8 mouse cellular contexts compared by ENCODE assay signal in the genomic region with DNA sequence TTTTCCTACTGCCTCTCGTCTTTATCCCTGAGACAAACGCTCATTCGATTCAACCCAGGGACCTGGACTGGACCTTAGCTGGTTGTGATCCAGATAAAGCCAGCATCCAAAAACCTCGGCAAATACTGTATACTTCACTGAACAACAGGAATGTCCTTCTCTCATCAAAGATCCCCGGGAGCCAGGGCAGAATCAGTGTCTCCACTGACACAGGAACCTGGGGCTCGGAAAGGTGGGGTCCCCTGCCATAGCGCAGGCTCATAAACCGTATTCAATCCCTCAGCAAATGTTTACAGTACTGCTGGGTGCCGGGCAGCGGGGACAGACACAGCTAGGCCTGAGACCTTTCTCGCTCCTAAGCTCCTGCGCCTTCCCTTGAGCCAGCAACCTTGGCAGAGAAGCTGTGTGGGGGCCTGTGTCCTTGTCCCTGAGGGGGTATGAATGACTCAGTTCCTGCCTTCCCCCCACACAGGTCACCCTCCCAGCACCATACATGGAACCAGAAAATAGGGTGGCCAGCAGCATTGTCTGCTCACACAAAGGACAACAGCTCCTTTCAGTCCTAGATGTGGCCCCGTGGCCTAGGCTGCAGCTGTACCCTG. TPM values are rescaled to one million over a fixed set of nuclear protein-coding genes. Genes with fewer than 3 reads are reported as not detected.
A peak's percentile ranks its signal among the peaks of the same experiment; 100 is the strongest.
DNase-seq lines count a peak whose midpoint lies in the region; ATAC-seq and TF ChIP-seq lines count a peak whose summit lies in the region.

No protein-coding gene starts in this region.

- peak overlapping the region; percentile 36 for H3K9ac ChIP-seq in heart, embryonic 16.5 days (ENCODE audit: low read length)
- H3K9ac ChIP-seq in heart, postnatal 0 days (replicated peaks; ENCODE audit: low read depth, low read length), result no peak overlapping the region
- H3K9ac ChIP-seq in limb, embryonic 15.5 days, result no peak overlapping the region

- intact Hi-C loops in heart, postnatal 14 days (cut with DNase I), result no loop called here

- no peaks in the 10 kb centered on the region for H3K27me3 ChIP-seq in heart, embryonic 16.5 days (ENCODE audit: control insufficient read depth, insufficient read depth, low read length)
- no peaks in the 10 kb centered on the region for H3K27me3 ChIP-seq in heart, postnatal 0 days (ENCODE audit: control insufficient read depth, insufficient read depth, low read length)
- no peaks in the 10 kb centered on the region for H3K27me3 ChIP-seq in limb, embryonic 15.5 days

- no peak overlapping the region for H3K4me3 ChIP-seq in heart, embryonic 16.5 days (ENCODE audit: low read length)
- H3K4me3 ChIP-seq in heart, postnatal 0 days (ENCODE audit: low read depth, low read length), result no peak overlapping the region
- no peak overlapping the region for H3K4me3 ChIP-seq in limb, embryonic 15.5 days

- no peak for ATAC-seq in heart, embryonic 16.5 days (replicated peaks; ENCODE audit: extremely low read depth, insufficient read depth, low FRiP score)
- peak; percentile 57; the same call in 1 of the 2 replicates for ATAC-seq in heart, postnatal 0 days (ENCODE audit: insufficient read depth, low read depth)
- no peak for ATAC-seq in limb, embryonic 15.5 days (ENCODE audit: insufficient number of reproducible peaks, low FRiP score, low TSS enrichment, low read depth)

- peaks cover 4% of the 10 kb centered on the region; the same call in 1 of the 2 replicates for H3K36me3 ChIP-seq in heart, embryonic 16.5 days (ENCODE audit: control insufficient read depth, insufficient read depth)
- H3K36me3 ChIP-seq in heart, postnatal 0 days (replicated peaks; ENCODE audit: control insufficient read depth, insufficient read depth, low read length), result 0 out of 2 replicates have a peak, but pooled peaks cover 3% of the 10 kb centered on the region
- peaks cover 69% of the 10 kb centered on the region for H3K36me3 ChIP-seq in limb, embryonic 15.5 days

- WGBS in heart, embryonic 16.5 days, result 75% methylated on average over 13 of the region's 13 CpGs
- 64% methylated on average over 13 of the region's 13 CpGs for WGBS in heart, postnatal 0 days
- 78% methylated on average over 13 of the region's 13 CpGs for WGBS in limb, embryonic 15.5 days

- H3K4me1 ChIP-seq in heart, embryonic 16.5 days (ENCODE audit: control insufficient read depth, insufficient read depth, low read length), result no peaks in the 10 kb centered on the region
- H3K4me1 ChIP-seq in heart, postnatal 0 days (ENCODE audit: control insufficient read depth, insufficient read depth), result no peaks in the 10 kb centered on the region
- peaks cover 5% of the 10 kb centered on the region; the same call in 1 of the 2 replicates for H3K4me1 ChIP-seq in limb, embryonic 15.5 days

- no peak for TF ChIP-seq CTCF in heart, postnatal 0 days (IDR thresholded peaks at IDR 0.05; ENCODE audit: low read depth)

- DNase-seq in heart, postnatal 14 days, result no peak
- DNase-seq in adrenal gland, adult 2 months, result peak; percentile 88
- DNase-seq in heart, postnatal 0 days (ENCODE audit: low spot score), result no peak
- no peak for DNase-seq in cerebellum, adult 9-11 months
- DNase-seq in MN1 (ENCODE audit: low spot score), result no peak
- no peak for DNase-seq in lung, postnatal 10 days

- H3K9me3 ChIP-seq in heart, embryonic 16.5 days (replicated peaks; ENCODE audit: control insufficient read depth, low read length), result no peaks in the 10 kb centered on the region
- H3K9me3 ChIP-seq in heart, postnatal 0 days (replicated peaks; ENCODE audit: control insufficient read depth, low read length), result no peaks in the 10 kb centered on the region
- no peaks in the 10 kb centered on the region for H3K9me3 ChIP-seq in limb, embryonic 15.5 days

- no peak for TF ChIP-seq EP300 in heart, postnatal 0 days (IDR thresholded peaks at IDR 0.05; ENCODE audit: low read depth)

- H3K4me2 ChIP-seq in heart, embryonic 16.5 days (ENCODE audit: low read depth, low read length), result no peak overlapping the region
- H3K4me2 ChIP-seq in heart, postnatal 0 days (ENCODE audit: low read depth, low read length), result no peak overlapping the region
- H3K4me2 ChIP-seq in limb, embryonic 15.5 days, result no peak overlapping the region

- peak overlapping the region; percentile 62 for H3K27ac ChIP-seq in heart, embryonic 16.5 days (ENCODE audit: low read length)
- peak overlapping the region; percentile 77 for H3K27ac ChIP-seq in heart, postnatal 0 days (ENCODE audit: low read depth)
- H3K27ac ChIP-seq in limb, embryonic 15.5 days, result 0 out of 2 replicates have a peak overlapping the region, but pooled peaks have one; percentile 27

RNA-seq across cellular contexts. Expression of gene Rps6ka1, which starts 23.1 kb away (rescaled TPM):
- 18.7 and 19.7 TPM in 2 replicates for polyA plus RNA-seq in heart, embryonic 16.5 days (2015; fragmentation: Nextera tagmentation; extraction: Ambion mirVana)
- 1 to 10 TPM; 7.4 to 9.3 TPM for total RNA-seq in heart, postnatal 14 days (2021)
- 10 to 100 TPM; 12.2 to 16.6 TPM for total RNA-seq in adrenal gland, adult 2 months (2021)
- 19.3 and 20.6 TPM in 2 replicates for polyA plus RNA-seq in adrenal gland, adult 2 months (2012; rRNA removed)
- total RNA-seq in heart, postnatal 0 days (2014; rRNA removed; ENCODE audit: low replicate concordance), result 8.0 and 16.9 TPM in 2 replicates
- polyA plus RNA-seq in heart, postnatal 0 days (2015; fragmentation: Nextera tagmentation; extraction: Ambion mirVana), result 5.9 and 6.8 TPM in 2 replicates
- 31.5 and 35.6 TPM in 2 replicates for polyA plus RNA-seq in limb, embryonic 15.5 days (2015; fragmentation: Nextera tagmentation; extraction: Ambion mirVana)

Comparison
In these comparisons a context has a peak if more than half of its experiments do, and no peak if none do; other contexts are left out.
1. H3K27ac ChIP-seq: peak in every context shown above with its lines; median percentile 77 in heart, postnatal 0 days; 62 in heart, embryonic 16.5 days; 27 in limb, embryonic 15.5 days.